In the genomic region with DNA sequence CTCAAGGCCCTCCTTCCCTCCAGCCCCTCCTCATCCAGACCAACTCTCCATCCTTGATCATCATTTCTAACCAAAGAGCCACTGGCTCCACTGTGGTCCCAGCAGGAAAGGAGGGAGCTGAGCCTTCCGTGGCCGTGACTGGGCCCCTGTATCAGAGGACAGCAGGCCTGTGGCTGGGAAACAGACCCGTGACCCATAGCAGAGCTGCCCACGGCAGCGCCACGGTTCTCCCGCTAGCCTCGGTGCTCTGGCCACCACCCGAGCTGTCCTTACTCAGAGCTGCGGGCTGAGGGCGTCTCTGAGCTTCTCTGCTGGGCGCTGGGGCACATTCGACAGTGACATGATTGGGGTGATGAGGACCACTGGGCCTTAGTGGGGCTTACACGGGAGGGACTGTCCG, we compare ENCODE assay signal across 20 mouse cellular contexts. TPM values are rescaled to one million over a fixed set of nuclear protein-coding genes. Genes with fewer than 3 reads are reported as not detected.
"Had no signal": no experiment of that assay in that cellular context is flagged by ENCODE, and none has a peak within 500 bp of the region (broad histone marks: within the 10 kb centered on the region; RNA-seq: fewer than 3 reads in every experiment).

No protein-coding gene starts in this region.

- H3K4me3 ChIP-seq: heart, embryonic 10.5 days; heart, embryonic 12.5 days; heart, embryonic 13.5 days; heart, embryonic 15.5 days; hindbrain, embryonic 10.5 days; hindbrain, embryonic 15.5 days; intestine, embryonic 15.5 days; kidney, embryonic 15.5 days; layer of hippocampus, adult 2 months; left cerebral cortex, adult 2 months had no signal

- H3K9me3 ChIP-seq: heart, embryonic 10.5 days; heart, embryonic 12.5 days; heart, embryonic 13.5 days; heart, embryonic 15.5 days; hindbrain, embryonic 10.5 days; hindbrain, embryonic 15.5 days; intestine, embryonic 15.5 days; kidney, embryonic 15.5 days had no signal

- H3K4me1 ChIP-seq: hindbrain, embryonic 15.5 days; kidney, embryonic 15.5 days had no signal

- H3K9ac ChIP-seq: heart, embryonic 12.5 days; heart, embryonic 13.5 days; heart, embryonic 15.5 days; hindbrain, embryonic 14.5 days; hindbrain, embryonic 15.5 days; intestine, embryonic 15.5 days; kidney, embryonic 15.5 days had no signal

- H3K27ac ChIP-seq: heart, embryonic 10.5 days; heart, embryonic 13.5 days; heart, embryonic 15.5 days; hindbrain, embryonic 10.5 days; hindbrain, embryonic 14.5 days; hindbrain, embryonic 15.5 days; hindbrain, postnatal 0 days; intestine, embryonic 15.5 days; kidney, embryonic 15.5 days; kidney, postnatal 0 days; layer of hippocampus, adult 2 months; left cerebral cortex, adult 2 months had no signal

- H3K4me2 ChIP-seq: heart, embryonic 12.5 days; heart, embryonic 13.5 days; heart, embryonic 15.5 days; hindbrain, embryonic 14.5 days; hindbrain, embryonic 15.5 days; intestine, embryonic 15.5 days; kidney, embryonic 15.5 days had no signal

- ATAC-seq: inflammation-experienced regulatory T-cells, adult 6 months had no signal

- DNase-seq: kidney, adult 11 months; layer of hippocampus, adult 9-11 months had no signal

- H3K27me3 ChIP-seq: heart, embryonic 12.5 days; heart, embryonic 13.5 days; heart, embryonic 15.5 days; hindbrain, embryonic 15.5 days; intestine, embryonic 15.5 days; kidney, embryonic 15.5 days had no signal

RNA-seq across cellular contexts. Expression of a gene that starts 57.3 kb away (rescaled TPM):
- total RNA-seq: hematopoietic stem cell, adult 5-6 weeks; layer of hippocampus, adult 18-20 months; layer of hippocampus, adult 2 months; layer of hippocampus, postnatal 25 days; layer of hippocampus, postnatal 36 days; left cerebral cortex, adult 2 months had no signal
- polyA plus RNA-seq: inflammation-experienced regulatory T-cells, adult 6 months had no signal
